Mouse (Mus musculus): ENCODE measurements around the gene Slc22a26.
"Not testable (repeated sequence)": the region's sequence is repeated elsewhere in the genome, so short reads cannot be mapped to it uniquely, and the experiment has no call there.

Slc22a26 gene

GRCm38 (mm10) chr19:7802571-7802970 is at the start of gene Slc22a26:
Gene Slc22a26 (minus strand): TSS chr19:7802667.
- no peak for DNase-seq (ENCODE audit: low read depth)

GRCm38 (mm10) chr19:7829851-7830250 is 27.4 kb upstream of the Slc22a26 start:
- no peak for DNase-seq (ENCODE audit: low read depth)

DNA sequence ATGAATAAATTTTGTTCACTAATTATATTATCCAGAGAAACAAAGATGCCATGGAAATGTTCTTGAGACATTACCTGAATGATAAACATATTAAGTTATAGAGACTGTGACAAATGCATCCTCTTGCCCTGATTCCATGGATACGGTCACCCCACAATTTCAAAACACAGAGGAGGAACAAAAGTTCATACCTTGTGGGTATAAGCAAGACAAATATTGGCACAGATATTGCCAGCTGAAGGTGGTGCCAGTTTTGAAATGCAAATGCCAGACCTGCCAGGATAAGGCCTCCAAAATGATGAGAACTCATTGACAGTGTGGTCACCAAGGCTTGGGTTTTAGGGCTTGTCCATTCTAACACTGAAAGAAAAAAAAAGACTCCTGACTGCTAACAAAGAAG is 11.9 kb downstream of the Slc22a26 start:
- no peak for DNase-seq (ENCODE audit: low read depth)

GRCm38 (mm10) chr19:7775306-7775705 is 27.2 kb downstream of the Slc22a26 start:
- DNase-seq (ENCODE audit: low read depth) = no peak

- no peak for DNase-seq (ENCODE audit: low read depth)
Measured at GRCm38 (mm10) chr19:7766124-7766523, 36.3 kb downstream of the Slc22a26 start.

DNA sequence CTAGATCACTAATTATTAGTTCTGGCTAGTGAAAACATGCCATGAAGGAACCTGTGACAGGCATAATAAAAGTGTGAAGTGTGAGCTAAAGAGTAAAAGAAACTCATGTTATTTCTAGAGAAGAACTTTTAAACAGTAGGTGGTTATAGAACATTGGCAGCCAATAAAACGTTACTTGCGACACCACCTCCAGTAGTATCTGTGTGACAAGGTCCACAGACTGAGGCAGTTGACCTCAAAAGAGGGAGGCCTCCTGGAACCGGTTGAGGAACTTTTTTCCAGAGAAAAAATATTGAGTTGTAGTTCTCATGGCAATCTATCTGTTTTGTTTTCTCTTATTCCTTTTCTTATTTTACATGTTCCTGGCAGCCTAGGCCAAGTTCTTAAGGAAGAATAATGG is 36.9 kb downstream of the Slc22a26 start:
- DNase-seq (ENCODE audit: low read depth) = no peak

GRCm38 (mm10) chr19:7753371-7753770 is 49.1 kb downstream of the Slc22a26 start:
- DNase-seq (ENCODE audit: low read depth) = not testable (repeated sequence)

Data from 416B (cell line).